Mouse (Mus musculus) gastrocnemius, adult 8-10 months (tissue): ENCODE results near the gene Sobp. TPM values are rescaled to one million over a fixed set of nuclear protein-coding genes. Genes with fewer than 3 reads are reported as not detected.
A peak's percentile ranks its signal among the peaks of the same experiment; 100 is the strongest.

Source experiments
- DNase-seq, 2 experiments: peaks; one replicate each; pipeline ENCODE4 v3.0.0; 2022; ENCODE audit warnings: low spot score in 2 of 2
- total RNA-seq, 4 experiments: library from RNA; stranded (reverse); gene quantifications; 2 replicates each; pipeline ENCODE4 v1.2.4; 2022

Sobp gene
- total RNA-seq, result 10 to 100 TPM; 33.7 to 39.5 (median 35.8) TPM

DNA sequence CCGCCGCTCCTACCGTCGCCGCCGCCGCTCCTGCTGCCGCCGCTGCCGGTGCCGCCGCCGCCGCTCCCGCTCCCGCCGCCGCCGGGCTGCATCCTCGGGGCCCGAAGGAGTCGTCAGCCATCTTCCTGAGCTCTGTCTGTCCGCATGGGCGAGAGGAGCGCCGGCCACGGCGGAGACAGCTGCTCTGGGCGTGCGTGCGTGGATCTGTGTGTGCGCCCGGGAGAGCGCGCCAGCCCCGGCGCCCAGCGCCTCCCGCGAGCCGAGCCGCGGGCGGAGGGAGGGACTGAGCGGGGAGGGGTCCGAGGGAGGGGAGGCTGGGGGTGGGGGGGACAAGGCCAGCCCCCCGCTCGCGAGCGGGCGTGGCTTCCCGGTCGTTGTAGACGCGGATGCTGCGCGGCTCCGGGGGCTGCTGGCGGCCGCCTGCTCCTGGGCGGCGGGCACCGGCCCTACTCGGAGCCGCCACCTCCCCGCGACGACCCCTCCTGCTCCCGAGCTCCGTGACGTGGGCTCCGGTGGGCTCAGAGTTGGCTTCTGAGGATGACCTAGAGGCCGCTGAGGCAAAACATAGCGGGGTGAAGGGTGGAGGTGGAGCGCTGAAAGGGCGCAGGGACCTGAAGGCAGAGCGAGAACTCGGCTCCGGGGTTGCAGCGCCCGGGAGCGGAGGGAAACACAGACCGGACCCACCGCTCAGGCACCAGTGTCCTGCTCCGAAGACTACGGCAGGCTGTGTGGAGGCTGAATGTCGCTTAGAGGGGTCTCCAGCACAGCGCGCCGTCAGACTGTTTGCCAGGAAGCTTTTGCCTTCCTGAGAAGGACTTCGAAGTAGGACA lies at the start of gene Sobp, which contains the start of gene 9030612E09Rik:
Gene Sobp (minus strand): TSS at position 205 of the 830 bp plus-strand sequence.
Gene 9030612E09Rik (plus strand): TSS at position 379 of the 830 bp plus-strand sequence.
- peak; percentile 59 to 73 for DNase-seq

GRCm38 (mm10) chr10:43223391-43223790 lies 49.1 kb upstream of the Sobp start:
- DNase-seq, result no peak

DNA sequence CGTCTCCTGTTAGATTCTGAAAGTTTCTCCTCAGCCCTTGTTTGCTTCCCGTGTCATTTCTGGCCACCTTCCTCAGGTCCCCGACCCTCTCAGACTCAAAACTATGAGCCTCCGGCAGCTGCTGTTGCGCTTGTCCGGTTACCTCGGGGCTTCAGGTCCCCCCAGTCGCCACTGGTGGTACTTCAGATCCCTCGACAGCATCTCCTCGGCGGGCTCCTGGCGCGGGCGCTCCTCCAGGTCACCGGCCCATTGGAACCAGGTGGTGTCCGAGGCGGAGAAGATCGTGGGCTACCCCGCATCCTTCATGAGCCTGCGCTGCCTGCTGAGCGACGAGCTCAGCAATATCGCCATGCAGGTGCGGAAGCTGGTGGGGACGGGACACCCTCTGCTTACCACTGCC lies 47.3 kb upstream of the Sobp start:
- peak in 1 of 2 experiments; percentile 18 for DNase-seq

- DNase-seq, result peak; percentile 93 to 94
These were observed 46.7 kb upstream of the Sobp start, which contains the start of gene Pdss2 for GRCm38 (mm10) chr10:43220910-43221625. Gene Pdss2 (plus strand): TSS chr10:43221486.

DNA sequence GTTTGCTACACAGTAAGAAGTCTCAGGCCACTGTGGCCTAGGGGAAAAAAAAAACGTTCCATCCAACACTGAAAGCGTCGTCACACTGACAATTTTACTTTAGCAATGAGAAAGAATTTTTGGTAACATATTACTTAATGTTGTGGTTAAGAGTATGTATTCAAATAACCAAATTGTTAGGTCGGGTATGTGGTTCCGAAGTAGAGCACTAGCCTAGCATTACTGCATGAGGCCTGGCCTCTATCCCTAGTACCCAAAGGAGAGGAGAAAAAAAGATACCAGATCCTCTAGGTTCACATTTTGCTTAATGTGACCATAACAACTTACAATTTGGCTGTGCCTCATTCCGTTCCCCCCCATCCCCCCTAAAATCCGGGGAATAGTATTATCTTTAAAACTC lies 46.1 kb upstream of the Sobp start:
- DNase-seq, result no peak

GRCm38 (mm10) chr10:43217361-43217900 lies 43.1 kb upstream of the Sobp start:
- DNase-seq, result no peak

- no peak for DNase-seq
These were observed 37.5 kb upstream of the Sobp start for GRCm38 (mm10) chr10:43211866-43212265.

DNA sequence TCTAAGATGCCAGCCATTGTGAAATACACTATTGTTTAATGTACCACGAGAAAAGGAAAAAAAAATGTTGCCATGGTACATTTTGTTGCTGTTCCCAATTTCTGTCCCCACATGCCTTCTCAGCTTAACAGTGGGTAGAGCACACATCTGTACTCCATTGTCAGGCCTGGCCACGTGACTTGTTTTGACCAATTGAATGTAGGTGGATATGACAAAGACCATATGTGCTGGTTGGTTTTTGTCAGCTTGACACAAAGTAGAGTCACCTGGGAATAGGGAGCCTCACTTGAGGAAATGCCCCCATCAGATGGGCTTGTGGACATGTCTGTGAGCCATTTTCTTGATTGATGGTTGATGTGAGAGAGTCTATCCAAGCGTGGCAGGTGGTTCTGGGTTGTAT lies 29.5 kb upstream of the Sobp start:
- DNase-seq, result no peak

GRCm38 (mm10) chr10:43200206-43200605 lies 25.9 kb upstream of the Sobp start:
- DNase-seq, result no peak

GRCm38 (mm10) chr10:43180313-43180912 lies 6.1 kb upstream of the Sobp start:
- DNase-seq, result no peak

DNA sequence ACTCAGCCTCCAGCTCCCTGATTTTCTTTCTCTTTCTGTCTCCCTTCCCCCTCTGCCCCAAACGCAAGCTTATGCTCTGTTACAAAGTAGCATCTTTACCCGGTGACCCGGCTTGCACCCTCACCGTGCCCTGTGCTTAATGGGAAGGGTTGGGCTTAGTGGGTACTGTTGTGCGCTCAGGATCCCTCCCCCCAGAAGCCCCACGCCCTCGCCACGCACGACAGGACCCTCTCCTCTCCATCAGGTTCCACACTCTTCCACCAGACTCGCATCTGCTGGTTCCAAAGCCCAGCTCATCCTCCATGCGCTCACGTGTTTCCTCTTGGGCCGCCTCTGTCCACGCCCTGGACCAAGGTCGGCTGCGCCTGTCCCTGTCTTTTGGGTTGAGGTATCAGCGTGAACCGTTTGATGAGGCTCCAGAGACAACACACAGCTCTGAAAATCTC lies 849 bp upstream of the Sobp start:
- no peak for DNase-seq

DNA sequence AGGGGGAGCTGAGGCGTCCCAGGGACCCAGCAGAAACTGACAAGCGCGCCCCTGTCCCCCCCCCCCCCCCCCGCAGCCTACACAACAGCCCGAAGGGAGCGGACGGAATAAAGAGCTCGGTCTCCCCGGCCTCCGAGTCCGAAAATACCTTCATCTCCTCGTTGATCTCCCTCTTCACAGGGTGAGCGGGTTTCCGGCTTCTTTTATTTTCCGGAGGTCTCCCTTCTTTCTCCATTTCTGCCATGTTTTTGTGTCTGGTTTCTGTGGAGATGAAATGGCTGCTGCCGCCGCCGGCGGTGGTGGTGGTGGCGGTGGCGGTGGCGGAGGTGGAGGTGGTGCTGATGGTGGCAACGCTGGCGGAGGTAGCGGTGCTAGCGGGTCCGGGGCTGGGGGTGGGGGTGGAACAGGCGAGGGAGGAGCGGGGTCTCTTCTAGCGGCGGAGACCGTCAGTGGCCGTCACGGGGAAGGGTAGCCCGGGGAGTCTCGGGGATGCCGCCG lies 453 bp downstream of the Sobp start:
- DNase-seq, result no peak

GRCm38 (mm10) chr10:43173141-43173827 lies 1.0 kb downstream of the Sobp start:
- DNase-seq, result peak; percentile 57 to 70

GRCm38 (mm10) chr10:43172554-43172953 lies 1.8 kb downstream of the Sobp start:
- no peak for DNase-seq

GRCm38 (mm10) chr10:43172066-43172465 lies 2.3 kb downstream of the Sobp start:
- DNase-seq, result no peak

- DNase-seq, result peak; percentile 13 to 16
These were observed 3.2 kb downstream of the Sobp start for GRCm38 (mm10) chr10:43171106-43171505.

GRCm38 (mm10) chr10:43168847-43169246 lies 5.5 kb downstream of the Sobp start:
- DNase-seq, result no peak

GRCm38 (mm10) chr10:43166817-43167216 lies 7.5 kb downstream of the Sobp start:
- DNase-seq, result no peak

GRCm38 (mm10) chr10:43166146-43166545 lies 8.2 kb downstream of the Sobp start:
- DNase-seq, result no peak

GRCm38 (mm10) chr10:43164406-43164805 lies 9.9 kb downstream of the Sobp start:
- no peak for DNase-seq

- no peak for DNase-seq
These were observed 12.0 kb downstream of the Sobp start for GRCm38 (mm10) chr10:43162318-43162717.
